Mouse (Mus musculus) liver, embryonic 13.5 days (tissue): ENCODE measurements around the gene Kcnq5. TPM values are rescaled to one million over a fixed set of nuclear protein-coding genes. Genes with fewer than 3 reads are reported as not detected.

Experiments used
- ATAC-seq: fragments of 200-750 bp; cut with Nextera tagmentation; 2 replicates; pipeline ENCODE4 v1.8.0; 2017; ENCODE audit warnings: low read depth, mild to moderate bottlenecking, moderate number of reproducible peaks, moderate library complexity
- DNase-seq: peaks from one replicate; pipeline ENCODE4 v3.0.0; 2022
- H3K27ac ChIP-seq: fragments of 300-500 bp; sonication (generic); 2 replicates; pipeline ENCODE4 v1.5.1; 2015; ENCODE audit warnings: moderate library complexity, mild to moderate bottlenecking, inconsistent platforms
- H3K27me3 ChIP-seq: fragments of 300-500 bp; sonication (generic); 2 replicates; pipeline ENCODE4 v1.6.1; 2015; ENCODE audit warnings: mild to moderate bottlenecking, inconsistent platforms
- H3K36me3 ChIP-seq: fragments of 300-500 bp; sonication (generic); 2 replicates; pipeline ENCODE4 v1.6.1; 2015; ENCODE audit warnings: mild to moderate bottlenecking, inconsistent platforms
- H3K4me1 ChIP-seq: fragments of 300-500 bp; sonication (generic); replicated peaks from 2 replicates; pipeline ENCODE4 v1.6.1; 2015; ENCODE audit warnings: inconsistent platforms
- H3K4me2 ChIP-seq: fragments of 300-500 bp; sonication (generic); 2 replicates; pipeline ENCODE4 v1.6.1; 2015; ENCODE audit warnings: inconsistent platforms, mild to moderate bottlenecking, moderate library complexity
- H3K4me3 ChIP-seq: fragments of 300-500 bp; sonication (generic); replicated peaks from 2 replicates; pipeline ENCODE4 v1.5.1; 2015; ENCODE audit warnings: mild to moderate bottlenecking, inconsistent platforms
- H3K9ac ChIP-seq: fragments of 300-500 bp; sonication (generic); 2 replicates; pipeline ENCODE4 v1.6.1; 2015; ENCODE audit warnings: mild to moderate bottlenecking, inconsistent platforms
- H3K9me3 ChIP-seq: fragments of 300-500 bp; sonication (generic); replicated peaks from 2 replicates; pipeline ENCODE4 v1.6.1; 2016; ENCODE audit warnings: inconsistent platforms
- WGBS: fragments of 180-500 bp; shearing (Covaris S2); methylation state at CpG from one replicate; pipeline ENCODE4 v1.1.7; 2015; ENCODE audit not compliant: insufficient replicate concordance; 5-methylcytosine and 5-hydroxymethylcytosine counted together
- polyA plus RNA-seq: library from polyadenylated mRNA; unstranded; fragments of >200 nt; fragmentation: Nextera tagmentation; extraction: Ambion mirVana; gene quantifications from 2 replicates; pipeline ENCODE4 v1.2.1, GENCODE M21; 2015

Kcnq5 gene
- polyA plus RNA-seq, 1 experiment from 2014 or later, result 0.21 TPM

GRCm38 (mm10) chr1:21539486-21539885, 422.3 kb downstream of the Kcnq5 start:
- Histone ChIP-seq H3K4me1 (no peaks in the 10 kb centered on the region), H3K9me3 (no peaks in the 10 kb centered on the region), H3K27me3 (no peaks in the 10 kb centered on the region), H3K9ac (no peak overlapping the region), H3K36me3 (no peaks in the 10 kb centered on the region), H3K4me3 (no peak overlapping the region), H3K4me2 (no peak overlapping the region), H3K27ac (no peak overlapping the region)
- DNase-seq (no peak), ATAC-seq (no peak)
- WGBS, result 55% methylated on average over 2 of the region's 2 CpGs

GRCm38 (mm10) chr1:21530823-21531222, 430.9 kb downstream of the Kcnq5 start:
- Histone ChIP-seq H3K9ac (no peak overlapping the region), H3K9me3 (no peaks in the 10 kb centered on the region), H3K4me3 (no peak overlapping the region), H3K4me1 (no peaks in the 10 kb centered on the region), H3K27me3 (no peaks in the 10 kb centered on the region), H3K27ac (no peak overlapping the region), H3K36me3 (no peaks in the 10 kb centered on the region), H3K4me2 (no peak overlapping the region)
- ATAC-seq, result no peak
- WGBS, result 52% methylated on average over 1 of the region's 1 CpGs
- no peak for DNase-seq

GRCm38 (mm10) chr1:21521995-21522394, 439.7 kb downstream of the Kcnq5 start:
- H3K4me1 ChIP-seq, result no peaks in the 10 kb centered on the region
- H3K4me2 ChIP-seq, result no peak overlapping the region
- no peak overlapping the region for H3K27ac ChIP-seq
- H3K4me3 ChIP-seq, result no peak overlapping the region
- H3K36me3 ChIP-seq, result no peaks in the 10 kb centered on the region
- 62% methylated on average over 10 of the region's 10 CpGs for WGBS
- H3K9ac ChIP-seq, result no peak overlapping the region
- no peaks in the 10 kb centered on the region for H3K9me3 ChIP-seq
- DNase-seq (no peak), ATAC-seq (no peak)
- H3K27me3 ChIP-seq, result no peaks in the 10 kb centered on the region

GRCm38 (mm10) chr1:21521475-21521874, 440.3 kb downstream of the Kcnq5 start:
- Histone ChIP-seq H3K4me2 (no peak overlapping the region), H3K27me3 (no peaks in the 10 kb centered on the region), H3K4me3 (no peak overlapping the region), H3K9ac (no peak overlapping the region), H3K4me1 (no peaks in the 10 kb centered on the region), H3K36me3 (no peaks in the 10 kb centered on the region), H3K27ac (no peak overlapping the region), H3K9me3 (no peaks in the 10 kb centered on the region)
- 76% methylated on average over 8 of the region's 8 CpGs for WGBS
- DNase-seq (no peak), ATAC-seq (no peak)

GRCm38 (mm10) chr1:21520116-21520645, 441.6 kb downstream of the Kcnq5 start:
- no peaks in the 10 kb centered on the region for H3K4me1 ChIP-seq
- no peaks in the 10 kb centered on the region for H3K9me3 ChIP-seq
- ATAC-seq (no peak), DNase-seq (no peak)
- H3K4me2 ChIP-seq, result no peak overlapping the region
- no peaks in the 10 kb centered on the region for H3K27me3 ChIP-seq
- H3K36me3 ChIP-seq, result no peaks in the 10 kb centered on the region
- H3K4me3 ChIP-seq, result no peak overlapping the region
- no peak overlapping the region for H3K9ac ChIP-seq
- 68% methylated on average over 10 of the region's 10 CpGs for WGBS
- H3K27ac ChIP-seq, result no peak overlapping the region

- DNase-seq (no peak), ATAC-seq (no peak)
- H3K9ac ChIP-seq, result no peak overlapping the region
- H3K4me2 ChIP-seq, result no peak overlapping the region
- H3K36me3 ChIP-seq, result no peaks in the 10 kb centered on the region
- no peaks in the 10 kb centered on the region for H3K27me3 ChIP-seq
- 68% methylated on average over 7 of the region's 7 CpGs for WGBS
- H3K27ac ChIP-seq, result no peak overlapping the region
- H3K4me3 ChIP-seq, result no peak overlapping the region
- no peaks in the 10 kb centered on the region for H3K9me3 ChIP-seq
- H3K4me1 ChIP-seq, result no peaks in the 10 kb centered on the region
Measured at GRCm38 (mm10) chr1:21506665-21507064, 455.1 kb downstream of the Kcnq5 start.

- Histone ChIP-seq H3K27me3 (no peaks in the 10 kb centered on the region), H3K27ac (no peak overlapping the region), H3K4me1 (no peaks in the 10 kb centered on the region), H3K4me2 (no peak overlapping the region), H3K9me3 (no peaks in the 10 kb centered on the region), H3K9ac (no peak overlapping the region), H3K36me3 (no peaks in the 10 kb centered on the region), H3K4me3 (no peak overlapping the region)
- ATAC-seq (no peak), DNase-seq (no peak)
- 50% methylated on average over 10 of the region's 10 CpGs for WGBS
Measured at GRCm38 (mm10) chr1:21499815-21500534, 461.8 kb downstream of the Kcnq5 start.

GRCm38 (mm10) chr1:21496307-21496706, 465.4 kb downstream of the Kcnq5 start:
- Histone ChIP-seq H3K9me3 (no peaks in the 10 kb centered on the region), H3K4me2 (no peak overlapping the region), H3K4me3 (no peak overlapping the region), H3K27ac (no peak overlapping the region), H3K4me1 (no peaks in the 10 kb centered on the region), H3K36me3 (no peaks in the 10 kb centered on the region), H3K27me3 (no peaks in the 10 kb centered on the region), H3K9ac (no peak overlapping the region)
- no peak for DNase-seq
- 76% methylated on average over 3 of the region's 3 CpGs for WGBS
- no peak for ATAC-seq

- no peaks in the 10 kb centered on the region for H3K27me3 ChIP-seq
- 69% methylated on average over 3 of the region's 3 CpGs for WGBS
- no peaks in the 10 kb centered on the region for H3K9me3 ChIP-seq
- H3K4me2 ChIP-seq, result no peak overlapping the region
- no peak overlapping the region for H3K27ac ChIP-seq
- no peaks in the 10 kb centered on the region for H3K4me1 ChIP-seq
- no peak for DNase-seq
- no peak overlapping the region for H3K9ac ChIP-seq
- no peaks in the 10 kb centered on the region for H3K36me3 ChIP-seq
- H3K4me3 ChIP-seq, result no peak overlapping the region
- no peak for ATAC-seq
Measured at GRCm38 (mm10) chr1:21488645-21489044, 473.1 kb downstream of the Kcnq5 start.

- Histone ChIP-seq H3K9me3 (no peaks in the 10 kb centered on the region), H3K27ac (no peak overlapping the region), H3K4me3 (no peak overlapping the region), H3K4me2 (no peak overlapping the region), H3K9ac (no peak overlapping the region), H3K36me3 (no peaks in the 10 kb centered on the region), H3K27me3 (no peaks in the 10 kb centered on the region), H3K4me1 (no peaks in the 10 kb centered on the region)
- 67% methylated on average over 5 of the region's 5 CpGs for WGBS
- no peak for DNase-seq
- no peak for ATAC-seq
Measured at GRCm38 (mm10) chr1:21486266-21486665, 475.5 kb downstream of the Kcnq5 start.

GRCm38 (mm10) chr1:21469311-21469710, 492.4 kb downstream of the Kcnq5 start:
- H3K9ac ChIP-seq, result no peak overlapping the region
- 73% methylated on average over 6 of the region's 6 CpGs for WGBS
- H3K9me3 ChIP-seq, result no peaks in the 10 kb centered on the region
- no peak for DNase-seq
- H3K4me2 ChIP-seq, result no peak overlapping the region
- H3K27me3 ChIP-seq, result no peaks in the 10 kb centered on the region
- no peaks in the 10 kb centered on the region for H3K4me1 ChIP-seq
- no peak for ATAC-seq
- no peaks in the 10 kb centered on the region for H3K36me3 ChIP-seq
- no peak overlapping the region for H3K27ac ChIP-seq
- H3K4me3 ChIP-seq, result no peak overlapping the region

- Histone ChIP-seq H3K4me1 (no peaks in the 10 kb centered on the region), H3K27ac (no peak overlapping the region), H3K4me2 (no peak overlapping the region), H3K27me3 (no peaks in the 10 kb centered on the region), H3K9me3 (no peaks in the 10 kb centered on the region), H3K9ac (no peak overlapping the region), H3K4me3 (no peak overlapping the region), H3K36me3 (no peaks in the 10 kb centered on the region)
- no peak for DNase-seq
- 77% methylated on average over 4 of the region's 4 CpGs for WGBS
- ATAC-seq, result no peak
Measured at GRCm38 (mm10) chr1:21466431-21466830, 495.3 kb downstream of the Kcnq5 start.
